24 mouse cellular contexts compared by ENCODE assay signal in the genomic region with DNA sequence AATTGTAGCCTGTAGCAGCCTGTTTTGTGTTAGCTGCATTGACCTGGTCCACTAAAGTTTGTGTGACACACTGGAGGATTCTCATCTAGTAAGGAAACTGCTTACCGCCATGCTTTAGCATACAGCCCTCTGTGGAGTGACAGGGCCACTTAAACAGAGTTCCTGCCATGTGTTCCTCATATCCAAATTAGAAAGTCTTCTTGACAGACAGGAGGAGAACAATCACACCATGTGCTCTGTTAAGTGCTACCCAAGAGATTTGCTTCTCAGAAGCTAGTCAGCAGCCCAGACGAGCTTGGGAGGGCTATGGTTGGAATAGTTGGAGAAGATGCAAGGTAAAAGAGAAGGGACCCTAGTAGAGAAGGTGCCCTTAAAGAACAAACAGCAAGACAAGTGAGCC.
"Had no signal": no experiment of that assay in that cellular context is flagged by ENCODE, and none has a peak within 500 bp of the region (broad histone marks: within the 10 kb centered on the region; RNA-seq: fewer than 3 reads in every experiment).

No protein-coding gene starts in this region.

- H3K4me3 ChIP-seq: gastrocnemius, adult 2 months; heart, adult 2 months; heart, embryonic 15.5 days; hindbrain, embryonic 10.5 days; hindbrain, embryonic 12.5 days; limb, embryonic 13.5 days; limb, embryonic 15.5 days; liver, embryonic 12.5 days had no signal

- H3K9me3 ChIP-seq: heart, embryonic 15.5 days; hindbrain, embryonic 10.5 days; hindbrain, embryonic 12.5 days; limb, embryonic 13.5 days; limb, embryonic 15.5 days; liver, embryonic 12.5 days had no signal

- DNase-seq: gastrocnemius, adult 2 months; gastrocnemius, postnatal 10 days; gastrocnemius, postnatal 25 days; heart, adult 2 months; heart, postnatal 4 days; kidney, adult 11 months; kidney, adult 2 months; kidney, postnatal 10 days; kidney, postnatal 25 days; kidney, postnatal 4 days; layer of hippocampus, adult 9-11 months; layer of hippocampus, postnatal 36 days; left cerebral cortex, postnatal 4 days had no signal

- H3K4me1 ChIP-seq: hindbrain, embryonic 10.5 days; hindbrain, embryonic 12.5 days; limb, embryonic 13.5 days; limb, embryonic 15.5 days; liver, embryonic 12.5 days had no signal

- ATAC-seq: hindbrain, embryonic 16.5 days; intestine, embryonic 16.5 days; liver, embryonic 12.5 days had no signal

- H3K9ac ChIP-seq: heart, embryonic 15.5 days; hindbrain, embryonic 12.5 days; hindbrain, embryonic 14.5 days; limb, embryonic 13.5 days; limb, embryonic 15.5 days; liver, embryonic 12.5 days; liver, embryonic 14.5 days had no signal

- H3K27me3 ChIP-seq: heart, embryonic 15.5 days; hindbrain, embryonic 12.5 days; limb, embryonic 13.5 days; limb, embryonic 15.5 days; liver, embryonic 12.5 days had no signal

- H3K27ac ChIP-seq: gastrocnemius, adult 2 months; heart, adult 2 months; heart, embryonic 15.5 days; hindbrain, embryonic 10.5 days; hindbrain, embryonic 12.5 days; hindbrain, embryonic 14.5 days; limb, embryonic 13.5 days; limb, embryonic 15.5 days; liver, embryonic 12.5 days; liver, embryonic 14.5 days had no signal

- H3K4me2 ChIP-seq: heart, embryonic 11.5 days; heart, embryonic 15.5 days; hindbrain, embryonic 12.5 days; hindbrain, embryonic 14.5 days; limb, embryonic 13.5 days; limb, embryonic 15.5 days; liver, embryonic 12.5 days had no signal

- H3K36me3 ChIP-seq: heart, embryonic 15.5 days; hindbrain, embryonic 10.5 days; hindbrain, embryonic 12.5 days; limb, embryonic 13.5 days; limb, embryonic 15.5 days; liver, embryonic 12.5 days had no signal
